Mouse (Mus musculus): ENCODE measurements around the gene H2-Ab1. TPM values are rescaled to one million over a fixed set of nuclear protein-coding genes. Genes with fewer than 3 reads are reported as not detected.

Gene H2-Ab1
- total and polyA plus RNA-seq, 2 experiments from 2014 or later = 0.69 to 2.0 TPM

- 68% methylated on average over 6 of the region's 6 CpGs for WGBS
- TF ChIP-seq EP300 (IDR thresholded peaks at IDR 0.05; ENCODE audit: low read depth) (no peak), CTCF (IDR thresholded peaks at IDR 0.05; ENCODE audit: low read depth) (no peak)
- Histone ChIP-seq H3K9ac (replicated peaks; ENCODE audit: low read depth, low read length) (no peak overlapping the region), H3K4me3 (ENCODE audit: low read depth, low read length) (no peak overlapping the region), H3K27me3 (ENCODE audit: control insufficient read depth, insufficient read depth, low read length) (no peaks in the 10 kb centered on the region), H3K36me3 (replicated peaks; ENCODE audit: control insufficient read depth, insufficient read depth, low read length) (no peaks in the 10 kb centered on the region), H3K4me2 (ENCODE audit: low read depth, low read length) (no peak overlapping the region), H3K4me1 (ENCODE audit: control insufficient read depth, insufficient read depth) (no peaks in the 10 kb centered on the region), H3K27ac (ENCODE audit: low read depth) (no peak overlapping the region), H3K9me3 (replicated peaks; ENCODE audit: control insufficient read depth, low read length) (no peaks in the 10 kb centered on the region)
- DNase-seq (ENCODE audit: low spot score) (no peak), ATAC-seq (ENCODE audit: insufficient read depth, low read depth) (no peak)
These were observed 29.5 kb downstream of the H2-Ab1 start for GRCm38 (mm10) chr17:34286999-34287398.

GRCm38 (mm10) chr17:34287648-34288047, 30.2 kb downstream of the H2-Ab1 start, which contains the start of gene H2-Aa:
TSS of gene H2-Aa (minus strand) at chr17:34287823.
- 15% methylated on average over 8 of the region's 8 CpGs for WGBS
- TF ChIP-seq EP300 (IDR thresholded peaks at IDR 0.05; ENCODE audit: low read depth) (no peak), CTCF (IDR thresholded peaks at IDR 0.05; ENCODE audit: low read depth) (no peak)
- no peaks in the 10 kb centered on the region for H3K27me3 ChIP-seq (ENCODE audit: control insufficient read depth, insufficient read depth, low read length)
- peak; percentile 74; the same call in 1 of the 2 replicates for ATAC-seq (ENCODE audit: insufficient read depth, low read depth)
- peak; percentile 74 for DNase-seq (ENCODE audit: low spot score)
- no peaks in the 10 kb centered on the region for H3K9me3 ChIP-seq (replicated peaks; ENCODE audit: control insufficient read depth, low read length)
- H3K4me2 ChIP-seq (ENCODE audit: low read depth, low read length) = no peak within 1 kb of the TSS
- no peaks in the 10 kb centered on the region for H3K36me3 ChIP-seq (replicated peaks; ENCODE audit: control insufficient read depth, insufficient read depth, low read length)
- no peak within 1 kb of the TSS for H3K9ac ChIP-seq (replicated peaks; ENCODE audit: low read depth, low read length)
- H3K27ac ChIP-seq (ENCODE audit: low read depth) = no peak within 1 kb of the TSS
- H3K4me3 ChIP-seq (ENCODE audit: low read depth, low read length) = no peak within 1 kb of the TSS
- no peaks in the 10 kb centered on the region for H3K4me1 ChIP-seq (ENCODE audit: control insufficient read depth, insufficient read depth)

DNA sequence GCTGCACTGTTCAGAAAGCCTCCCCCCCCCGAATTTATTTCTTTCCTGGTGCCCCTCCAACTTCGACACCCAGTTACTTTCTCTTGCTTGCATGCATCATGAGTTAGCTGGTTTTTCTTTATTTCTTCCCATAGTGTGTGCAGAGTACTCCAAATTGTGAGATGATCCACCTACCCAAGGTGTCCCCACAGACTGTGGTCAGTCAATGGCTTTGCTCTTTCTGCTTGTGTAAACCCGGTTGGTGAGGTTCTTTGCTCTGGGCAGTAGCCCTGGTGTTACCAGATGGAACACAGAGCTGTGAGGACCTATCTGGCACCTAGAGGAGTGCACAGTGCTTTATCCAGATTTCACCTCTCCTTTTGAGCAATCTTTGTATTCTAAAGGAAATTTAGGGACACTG, 30.6 kb downstream of the H2-Ab1 start:
- WGBS = 72% methylated on average over 3 of the region's 3 CpGs
- Histone ChIP-seq H3K4me3 (ENCODE audit: low read depth, low read length) (no peak overlapping the region), H3K9me3 (replicated peaks; ENCODE audit: control insufficient read depth, low read length) (no peaks in the 10 kb centered on the region), H3K27ac (ENCODE audit: low read depth) (no peak overlapping the region), H3K36me3 (replicated peaks; ENCODE audit: control insufficient read depth, insufficient read depth, low read length) (no peaks in the 10 kb centered on the region), H3K4me2 (ENCODE audit: low read depth, low read length) (no peak overlapping the region), H3K9ac (replicated peaks; ENCODE audit: low read depth, low read length) (no peak overlapping the region), H3K4me1 (ENCODE audit: control insufficient read depth, insufficient read depth) (no peaks in the 10 kb centered on the region), H3K27me3 (ENCODE audit: control insufficient read depth, insufficient read depth, low read length) (no peaks in the 10 kb centered on the region)
- TF ChIP-seq CTCF (IDR thresholded peaks at IDR 0.05; ENCODE audit: low read depth) (no peak), EP300 (IDR thresholded peaks at IDR 0.05; ENCODE audit: low read depth) (no peak)
- ATAC-seq (ENCODE audit: insufficient read depth, low read depth) (no peak), DNase-seq (ENCODE audit: low spot score) (no peak)

GRCm38 (mm10) chr17:34291609-34292008, 34.1 kb downstream of the H2-Ab1 start:
- H3K27me3 ChIP-seq (ENCODE audit: control insufficient read depth, insufficient read depth, low read length) = no peaks in the 10 kb centered on the region
- H3K4me1 ChIP-seq (ENCODE audit: control insufficient read depth, insufficient read depth) = no peaks in the 10 kb centered on the region
- no peaks in the 10 kb centered on the region for H3K9me3 ChIP-seq (replicated peaks; ENCODE audit: control insufficient read depth, low read length)
- ATAC-seq (ENCODE audit: insufficient read depth, low read depth) (peak; percentile 87), DNase-seq (ENCODE audit: low spot score) (peak; percentile 73)
- H3K4me2 ChIP-seq (ENCODE audit: low read depth, low read length) = no peak overlapping the region
- no peak for TF ChIP-seq EP300 (IDR thresholded peaks at IDR 0.05; ENCODE audit: low read depth)
- TF ChIP-seq CTCF (IDR thresholded peaks at IDR 0.05; ENCODE audit: low read depth) = no peak
- no peaks in the 10 kb centered on the region for H3K36me3 ChIP-seq (replicated peaks; ENCODE audit: control insufficient read depth, insufficient read depth, low read length)
- no peak overlapping the region for H3K27ac ChIP-seq (ENCODE audit: low read depth)
- WGBS = 18% methylated on average over 8 of the region's 8 CpGs
- no peak overlapping the region for H3K9ac ChIP-seq (replicated peaks; ENCODE audit: low read depth, low read length)
- H3K4me3 ChIP-seq (ENCODE audit: low read depth, low read length) = no peak overlapping the region

DNA sequence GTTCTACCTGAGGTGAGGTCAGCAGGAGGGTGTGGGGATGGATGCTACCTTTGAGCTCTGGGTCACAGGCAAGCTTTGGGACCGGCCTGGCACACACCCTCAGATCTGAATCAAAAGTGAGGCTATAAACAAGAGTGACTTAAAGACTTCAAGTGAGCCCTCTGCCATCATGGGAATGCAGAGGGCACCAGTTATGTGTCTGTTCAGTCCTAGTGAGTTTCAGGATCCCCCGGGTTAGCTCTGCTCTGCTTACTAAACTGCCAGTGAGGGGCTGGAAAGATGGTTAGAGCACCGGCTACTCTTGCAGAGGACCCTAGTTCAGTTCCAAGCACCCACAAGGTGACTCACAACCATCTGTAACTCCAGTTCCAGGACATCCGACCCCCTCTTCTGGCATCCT, 35.1 kb downstream of the H2-Ab1 start:
- Histone ChIP-seq H3K4me1 (ENCODE audit: control insufficient read depth, insufficient read depth) (no peaks in the 10 kb centered on the region), H3K4me3 (ENCODE audit: low read depth, low read length) (no peak overlapping the region), H3K9ac (replicated peaks; ENCODE audit: low read depth, low read length) (no peak overlapping the region), H3K27ac (ENCODE audit: low read depth) (no peak overlapping the region), H3K9me3 (replicated peaks; ENCODE audit: control insufficient read depth, low read length) (no peaks in the 10 kb centered on the region), H3K27me3 (ENCODE audit: control insufficient read depth, insufficient read depth, low read length) (0 out of 2 replicates have a peak, but pooled peaks cover 2% of the 10 kb centered on the region), H3K4me2 (ENCODE audit: low read depth, low read length) (no peak overlapping the region), H3K36me3 (replicated peaks; ENCODE audit: control insufficient read depth, insufficient read depth, low read length) (no peaks in the 10 kb centered on the region)
- DNase-seq (ENCODE audit: low spot score) (no peak), ATAC-seq (ENCODE audit: insufficient read depth, low read depth) (no peak)
- TF ChIP-seq EP300 (IDR thresholded peaks at IDR 0.05; ENCODE audit: low read depth) (no peak), CTCF (IDR thresholded peaks at IDR 0.05; ENCODE audit: low read depth) (no peak)
- 88% methylated on average over 4 of the region's 4 CpGs for WGBS

DNA sequence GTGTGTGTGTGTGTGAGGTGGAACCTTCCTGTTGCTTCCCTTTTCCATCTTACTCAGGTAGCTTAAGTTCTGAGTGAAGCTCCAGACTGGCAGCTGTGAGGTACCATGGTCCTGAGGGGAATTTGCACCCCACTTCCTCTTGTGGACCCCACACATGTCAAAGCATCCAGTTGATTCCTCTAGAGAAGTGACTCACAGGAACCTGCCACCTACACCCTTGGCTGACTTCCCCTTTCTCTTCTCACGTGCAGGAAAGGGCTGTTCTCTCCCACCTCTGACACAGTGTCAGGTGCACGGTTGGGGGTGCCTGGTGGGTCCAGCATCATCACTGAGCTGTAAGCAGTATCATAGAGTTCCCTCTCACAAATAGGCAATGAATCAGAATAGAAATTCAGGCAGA, 36.0 kb downstream of the H2-Ab1 start:
- TF ChIP-seq CTCF (IDR thresholded peaks at IDR 0.05; ENCODE audit: low read depth) (no peak), EP300 (IDR thresholded peaks at IDR 0.05; ENCODE audit: low read depth) (no peak)
- no peak for DNase-seq (ENCODE audit: low spot score)
- no peak for ATAC-seq (ENCODE audit: insufficient read depth, low read depth)

More for the DNA sequence above, 36.0 kb downstream of the H2-Ab1 start:
- Histone ChIP-seq H3K27me3 (ENCODE audit: control insufficient read depth, insufficient read depth, low read length) (peaks cover 9% of the 10 kb centered on the region; the same call in 1 of the 2 replicates), H3K27ac (ENCODE audit: low read depth) (no peak overlapping the region), H3K4me3 (ENCODE audit: low read depth, low read length) (no peak overlapping the region), H3K9ac (replicated peaks; ENCODE audit: low read depth, low read length) (no peak overlapping the region), H3K4me1 (ENCODE audit: control insufficient read depth, insufficient read depth) (no peaks in the 10 kb centered on the region), H3K9me3 (replicated peaks; ENCODE audit: control insufficient read depth, low read length) (no peaks in the 10 kb centered on the region), H3K4me2 (ENCODE audit: low read depth, low read length) (no peak overlapping the region), H3K36me3 (replicated peaks; ENCODE audit: control insufficient read depth, insufficient read depth, low read length) (no peaks in the 10 kb centered on the region)
- WGBS = 30% methylated on average over 2 of the region's 2 CpGs
